Mouse (Mus musculus): ENCODE results near the gene Chchd3. TPM values are rescaled to one million over a fixed set of nuclear protein-coding genes. Genes with fewer than 3 reads are reported as not detected.

Gene Chchd3
- polyA plus RNA-seq, 1 experiment from 2014 or later: 124 TPM

- no peaks in the 10 kb centered on the region for H3K9me3 ChIP-seq (ENCODE audit: control insufficient read depth, low read length)
- H3K27me3 ChIP-seq (ENCODE audit: control insufficient read depth, insufficient read depth, low read length): no peaks in the 10 kb centered on the region
- no peak overlapping the region for H3K9ac ChIP-seq (replicated peaks; ENCODE audit: low read depth, low read length)
- no peaks in the 10 kb centered on the region for H3K36me3 ChIP-seq (ENCODE audit: control insufficient read depth, insufficient read depth, low read length)
- no peak overlapping the region for H3K27ac ChIP-seq (ENCODE audit: low read depth, low read length)
- no peak for ATAC-seq (ENCODE audit: low read depth)
- H3K4me2 ChIP-seq (ENCODE audit: low read depth, low read length): no peak overlapping the region
- no peak overlapping the region for H3K4me3 ChIP-seq (ENCODE audit: low read depth, low read length)
- WGBS: 95% methylated on average over 4 of the region's 4 CpGs
- H3K4me1 ChIP-seq (ENCODE audit: control insufficient read depth, insufficient read depth, low read length): no peaks in the 10 kb centered on the region
Measured at GRCm38 (mm10) chr6:32890726-32891125, 169.3 kb downstream of the Chchd3 start.

DNA sequence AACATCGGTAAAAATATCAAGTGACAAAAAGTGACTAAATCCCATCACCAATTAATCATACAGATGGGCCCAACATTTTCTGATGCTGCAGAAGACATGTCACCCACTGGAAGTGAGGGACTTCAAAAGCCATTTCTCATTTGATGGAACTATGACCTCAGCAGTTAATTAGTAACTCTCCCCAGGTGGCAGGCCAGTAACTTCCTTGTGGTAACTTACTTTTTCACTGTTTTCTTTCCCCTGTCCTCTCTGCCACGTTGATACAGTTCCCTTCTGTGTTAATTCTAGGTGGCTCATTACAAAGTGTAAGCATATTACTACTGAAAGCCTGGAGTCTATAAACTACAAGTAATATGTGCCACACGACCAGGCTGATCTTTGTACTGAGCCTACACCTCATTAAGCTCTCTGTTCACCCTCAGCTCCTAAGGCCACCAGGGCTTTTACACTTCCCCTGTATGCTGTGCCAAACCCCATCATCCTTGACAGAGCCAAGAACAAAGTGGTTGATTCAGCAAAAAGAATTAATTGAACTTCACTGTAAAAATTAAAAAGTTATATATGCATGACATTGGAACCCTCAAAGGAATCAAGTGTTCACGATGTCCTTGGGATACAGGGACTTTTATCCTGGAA lies 171.0 kb downstream of the Chchd3 start:
- H3K4me2 ChIP-seq (ENCODE audit: low read depth, low read length): no peak overlapping the region
- H3K4me1 ChIP-seq (ENCODE audit: control insufficient read depth, insufficient read depth, low read length): no peaks in the 10 kb centered on the region
- H3K36me3 ChIP-seq (ENCODE audit: control insufficient read depth, insufficient read depth, low read length): no peaks in the 10 kb centered on the region
- 54% methylated on average over 4 of the region's 4 CpGs for WGBS
- H3K4me3 ChIP-seq (ENCODE audit: low read depth, low read length): no peak overlapping the region
- no peaks in the 10 kb centered on the region for H3K9me3 ChIP-seq (ENCODE audit: control insufficient read depth, low read length)
- no peak overlapping the region for H3K9ac ChIP-seq (replicated peaks; ENCODE audit: low read depth, low read length)
- no peak overlapping the region for H3K27ac ChIP-seq (ENCODE audit: low read depth, low read length)
- H3K27me3 ChIP-seq (ENCODE audit: control insufficient read depth, insufficient read depth, low read length): no peaks in the 10 kb centered on the region
- no peak for ATAC-seq (ENCODE audit: low read depth)

- Histone ChIP-seq H3K36me3 (ENCODE audit: control insufficient read depth, insufficient read depth, low read length) (no peaks in the 10 kb centered on the region), H3K27ac (ENCODE audit: low read depth, low read length) (no peak overlapping the region), H3K27me3 (ENCODE audit: control insufficient read depth, insufficient read depth, low read length) (no peaks in the 10 kb centered on the region), H3K9me3 (ENCODE audit: control insufficient read depth, low read length) (no peaks in the 10 kb centered on the region), H3K4me2 (ENCODE audit: low read depth, low read length) (no peak overlapping the region), H3K9ac (replicated peaks; ENCODE audit: low read depth, low read length) (no peak overlapping the region), H3K4me3 (ENCODE audit: low read depth, low read length) (no peak overlapping the region), H3K4me1 (ENCODE audit: control insufficient read depth, insufficient read depth, low read length) (peaks cover 6% of the 10 kb centered on the region; the same call in 1 of the 2 replicates)
- 92% methylated on average over 5 of the region's 5 CpGs for WGBS
- ATAC-seq (ENCODE audit: low read depth): no peak
Measured at GRCm38 (mm10) chr6:32878586-32878985, 181.5 kb downstream of the Chchd3 start.

GRCm38 (mm10) chr6:32874176-32874575 lies 185.9 kb downstream of the Chchd3 start:
- H3K9me3 ChIP-seq (ENCODE audit: control insufficient read depth, low read length): no peaks in the 10 kb centered on the region
- no peak overlapping the region for H3K27ac ChIP-seq (ENCODE audit: low read depth, low read length)
- ATAC-seq (ENCODE audit: low read depth): no peak
- no peaks in the 10 kb centered on the region for H3K36me3 ChIP-seq (ENCODE audit: control insufficient read depth, insufficient read depth, low read length)
- H3K27me3 ChIP-seq (ENCODE audit: control insufficient read depth, insufficient read depth, low read length): no peaks in the 10 kb centered on the region
- 35% methylated on average over 3 of the region's 3 CpGs for WGBS
- H3K4me3 ChIP-seq (ENCODE audit: low read depth, low read length): no peak overlapping the region
- no peak overlapping the region for H3K9ac ChIP-seq (replicated peaks; ENCODE audit: low read depth, low read length)
- no peak overlapping the region for H3K4me2 ChIP-seq (ENCODE audit: low read depth, low read length)
- peaks cover 6% of the 10 kb centered on the region; the same call in 1 of the 2 replicates for H3K4me1 ChIP-seq (ENCODE audit: control insufficient read depth, insufficient read depth, low read length)

GRCm38 (mm10) chr6:32872805-32873204 lies 187.3 kb downstream of the Chchd3 start:
- Histone ChIP-seq H3K36me3 (ENCODE audit: control insufficient read depth, insufficient read depth, low read length) (no peaks in the 10 kb centered on the region), H3K9me3 (ENCODE audit: control insufficient read depth, low read length) (no peaks in the 10 kb centered on the region), H3K27ac (ENCODE audit: low read depth, low read length) (no peak overlapping the region), H3K4me1 (ENCODE audit: control insufficient read depth, insufficient read depth, low read length) (peaks cover 6% of the 10 kb centered on the region; the same call in 1 of the 2 replicates), H3K4me3 (ENCODE audit: low read depth, low read length) (no peak overlapping the region), H3K9ac (replicated peaks; ENCODE audit: low read depth, low read length) (no peak overlapping the region), H3K27me3 (ENCODE audit: control insufficient read depth, insufficient read depth, low read length) (no peaks in the 10 kb centered on the region), H3K4me2 (ENCODE audit: low read depth, low read length) (no peak overlapping the region)
- no peak for ATAC-seq (ENCODE audit: low read depth)
- 90% methylated on average over 2 of the region's 2 CpGs for WGBS

- no peak overlapping the region for H3K9ac ChIP-seq (replicated peaks; ENCODE audit: low read depth, low read length)
- H3K27me3 ChIP-seq (ENCODE audit: control insufficient read depth, insufficient read depth, low read length): no peaks in the 10 kb centered on the region
- no peak overlapping the region for H3K4me3 ChIP-seq (ENCODE audit: low read depth, low read length)
- 95% methylated on average over 4 of the region's 4 CpGs for WGBS
- H3K36me3 ChIP-seq (ENCODE audit: control insufficient read depth, insufficient read depth, low read length): no peaks in the 10 kb centered on the region
- no peak overlapping the region for H3K27ac ChIP-seq (ENCODE audit: low read depth, low read length)
- H3K9me3 ChIP-seq (ENCODE audit: control insufficient read depth, low read length): no peaks in the 10 kb centered on the region
- ATAC-seq (ENCODE audit: low read depth): no peak
- no peaks in the 10 kb centered on the region for H3K4me1 ChIP-seq (ENCODE audit: control insufficient read depth, insufficient read depth, low read length)
- H3K4me2 ChIP-seq (ENCODE audit: low read depth, low read length): no peak overlapping the region
Measured at GRCm38 (mm10) chr6:32850960-32851359, 209.1 kb downstream of the Chchd3 start.

GRCm38 (mm10) chr6:32848974-32849373 lies 211.1 kb downstream of the Chchd3 start:
- H3K9ac ChIP-seq (replicated peaks; ENCODE audit: low read depth, low read length): no peak overlapping the region
- H3K27me3 ChIP-seq (ENCODE audit: control insufficient read depth, insufficient read depth, low read length): no peaks in the 10 kb centered on the region
- no peak overlapping the region for H3K27ac ChIP-seq (ENCODE audit: low read depth, low read length)
- 87% methylated on average over 7 of the region's 7 CpGs for WGBS
- no peak for ATAC-seq (ENCODE audit: low read depth)
- no peaks in the 10 kb centered on the region for H3K36me3 ChIP-seq (ENCODE audit: control insufficient read depth, insufficient read depth, low read length)
- H3K4me2 ChIP-seq (ENCODE audit: low read depth, low read length): no peak overlapping the region
- no peaks in the 10 kb centered on the region for H3K4me1 ChIP-seq (ENCODE audit: control insufficient read depth, insufficient read depth, low read length)
- no peak overlapping the region for H3K4me3 ChIP-seq (ENCODE audit: low read depth, low read length)
- no peaks in the 10 kb centered on the region for H3K9me3 ChIP-seq (ENCODE audit: control insufficient read depth, low read length)

GRCm38 (mm10) chr6:32845463-32845862 lies 214.6 kb downstream of the Chchd3 start:
- no peak overlapping the region for H3K4me2 ChIP-seq (ENCODE audit: low read depth, low read length)
- H3K9me3 ChIP-seq (ENCODE audit: control insufficient read depth, low read length): no peaks in the 10 kb centered on the region
- no peak for ATAC-seq (ENCODE audit: low read depth)
- no peaks in the 10 kb centered on the region for H3K27me3 ChIP-seq (ENCODE audit: control insufficient read depth, insufficient read depth, low read length)
- H3K4me1 ChIP-seq (ENCODE audit: control insufficient read depth, insufficient read depth, low read length): no peaks in the 10 kb centered on the region
- WGBS: 22% methylated on average over 1 of the region's 1 CpGs
- no peaks in the 10 kb centered on the region for H3K36me3 ChIP-seq (ENCODE audit: control insufficient read depth, insufficient read depth, low read length)
- H3K27ac ChIP-seq (ENCODE audit: low read depth, low read length): no peak overlapping the region
- H3K9ac ChIP-seq (replicated peaks; ENCODE audit: low read depth, low read length): no peak overlapping the region
- H3K4me3 ChIP-seq (ENCODE audit: low read depth, low read length): no peak overlapping the region

- no peak overlapping the region for H3K27ac ChIP-seq (ENCODE audit: low read depth, low read length)
- WGBS: 51% methylated on average over 2 of the region's 2 CpGs
- no peaks in the 10 kb centered on the region for H3K27me3 ChIP-seq (ENCODE audit: control insufficient read depth, insufficient read depth, low read length)
- no peaks in the 10 kb centered on the region for H3K9me3 ChIP-seq (ENCODE audit: control insufficient read depth, low read length)
- no peak for ATAC-seq (ENCODE audit: low read depth)
- H3K4me3 ChIP-seq (ENCODE audit: low read depth, low read length): no peak overlapping the region
- H3K4me2 ChIP-seq (ENCODE audit: low read depth, low read length): no peak overlapping the region
- H3K36me3 ChIP-seq (ENCODE audit: control insufficient read depth, insufficient read depth, low read length): no peaks in the 10 kb centered on the region
- H3K4me1 ChIP-seq (ENCODE audit: control insufficient read depth, insufficient read depth, low read length): no peaks in the 10 kb centered on the region
- no peak overlapping the region for H3K9ac ChIP-seq (replicated peaks; ENCODE audit: low read depth, low read length)
Measured at GRCm38 (mm10) chr6:32837939-32838301, 222.1 kb downstream of the Chchd3 start.
